Mouse (Mus musculus): ENCODE measurements at regions not wholly inside any gene's neighbourhood (a gene's known extent, or its start where the extent isn't known, plus 50 kb on each side); places are given as distances from the start of the nearest gene placed in this dataset.
A peak's percentile ranks its signal among the peaks of the same experiment; 100 is the strongest.

- DNase-seq (ENCODE audit: low read depth): no peak
Observed at GRCm38 (mm10) chr11:19073265-19073664, 54.5 kb upstream of the Meis1 start.

GRCm38 (mm10) chr11:19073887-19074564 is 55.2 kb upstream of the Meis1 start:
- no peak for DNase-seq (ENCODE audit: low read depth)

GRCm38 (mm10) chr11:19091101-19091857 is 72.5 kb upstream of the Meis1 start:
- no peak for DNase-seq (ENCODE audit: low read depth)

- DNase-seq (ENCODE audit: low read depth): no peak
Observed at GRCm38 (mm10) chr11:19092967-19093745, 74.4 kb upstream of the Meis1 start.

- no peak for DNase-seq (ENCODE audit: low read depth)
Observed at GRCm38 (mm10) chr11:19093749-19094148, 75.0 kb upstream of the Meis1 start.

- DNase-seq (ENCODE audit: low read depth): no peak
Observed at GRCm38 (mm10) chr11:19094183-19094582, 75.4 kb upstream of the Meis1 start.

GRCm38 (mm10) chr11:19102981-19103568 is 84.3 kb upstream of the Meis1 start:
- no peak for DNase-seq (ENCODE audit: low read depth)

GRCm38 (mm10) chr11:19107180-19107579 is 88.4 kb upstream of the Meis1 start:
- no peak for DNase-seq (ENCODE audit: low read depth)

- DNase-seq (ENCODE audit: low read depth): no peak
Observed at GRCm38 (mm10) chr11:19109055-19109454, 90.3 kb upstream of the Meis1 start.

- peak; percentile 56 for DNase-seq (ENCODE audit: low read depth)
Observed at GRCm38 (mm10) chr11:19111916-19112575, 93.3 kb upstream of the Meis1 start.

- no peak for DNase-seq (ENCODE audit: low read depth)
Observed at GRCm38 (mm10) chr11:19117121-19117520, 98.3 kb upstream of the Meis1 start.

GRCm38 (mm10) chr11:19118258-19118657 is 99.5 kb upstream of the Meis1 start:
- no peak for DNase-seq (ENCODE audit: low read depth)

GRCm38 (mm10) chr11:19119927-19120827 is 101.4 kb upstream of the Meis1 start:
- DNase-seq (ENCODE audit: low read depth): no peak

GRCm38 (mm10) chr11:19120871-19121270 is 102.1 kb upstream of the Meis1 start:
- DNase-seq (ENCODE audit: low read depth): peak; percentile 56

- DNase-seq (ENCODE audit: low read depth): no peak
Observed at GRCm38 (mm10) chr11:19135375-19136050, 116.7 kb upstream of the Meis1 start.

- peak; percentile 71 for DNase-seq (ENCODE audit: low read depth)
Observed at GRCm38 (mm10) chr11:19138423-19138822, 119.6 kb upstream of the Meis1 start.

GRCm38 (mm10) chr11:19138831-19139230 is 120.0 kb upstream of the Meis1 start:
- DNase-seq (ENCODE audit: low read depth): no peak

GRCm38 (mm10) chr11:19143267-19144000 is 124.6 kb upstream of the Meis1 start:
- DNase-seq (ENCODE audit: low read depth): peak; percentile 28

GRCm38 (mm10) chr11:19144506-19144905 is 125.7 kb upstream of the Meis1 start:
- no peak for DNase-seq (ENCODE audit: low read depth)
